ENCODE assay signal across 17 mouse cellular contexts in genomic region chr5:26894346-26894745, GRCm38 (mm10).
DNase-seq lines count a peak whose midpoint lies in the region; ATAC-seq lines count a peak whose summit lies in the region.
"Had no signal": no experiment of that assay in that cellular context is flagged by ENCODE, and none has a peak within 500 bp of the region (broad histone marks: within the 10 kb centered on the region; RNA-seq: fewer than 3 reads in every experiment).

No protein-coding gene starts in this region.

- H3K9me3 ChIP-seq in embryonic facial prominence, embryonic 11.5 days (replicated peaks; ENCODE audit: control insufficient read depth, low read length): no peaks in the 10 kb centered on the region
- no peaks in the 10 kb centered on the region for H3K9me3 ChIP-seq in midbrain, embryonic 15.5 days
- H3K9me3 ChIP-seq: forebrain, embryonic 10.5 days; hindbrain, embryonic 13.5 days; limb, embryonic 13.5 days; midbrain, embryonic 12.5 days; neural tube, embryonic 13.5 days had no signal

- no peaks in the 10 kb centered on the region for H3K27me3 ChIP-seq in embryonic facial prominence, embryonic 11.5 days (ENCODE audit: control insufficient read depth, insufficient read depth, low read length)
- H3K27me3 ChIP-seq in midbrain, embryonic 15.5 days (replicated peaks): no peaks in the 10 kb centered on the region
- H3K27me3 ChIP-seq: hindbrain, embryonic 13.5 days; limb, embryonic 13.5 days; midbrain, embryonic 12.5 days; neural tube, embryonic 13.5 days had no signal

- no peak overlapping the region for H3K27ac ChIP-seq in embryonic facial prominence, embryonic 11.5 days (replicated peaks; ENCODE audit: low read depth, low read length)
- no peak overlapping the region for H3K27ac ChIP-seq in midbrain, embryonic 15.5 days
- H3K27ac ChIP-seq: forebrain, embryonic 10.5 days; hindbrain, embryonic 13.5 days; limb, embryonic 13.5 days; midbrain, embryonic 12.5 days; neural tube, embryonic 13.5 days had no signal

- H3K36me3 ChIP-seq in embryonic facial prominence, embryonic 11.5 days (replicated peaks; ENCODE audit: control insufficient read depth, insufficient read depth, low read depth, low read length): no peaks in the 10 kb centered on the region
- no peaks in the 10 kb centered on the region for H3K36me3 ChIP-seq in midbrain, embryonic 15.5 days (replicated peaks)
- H3K36me3 ChIP-seq: forebrain, embryonic 10.5 days; hindbrain, embryonic 13.5 days; limb, embryonic 13.5 days; midbrain, embryonic 12.5 days; neural tube, embryonic 13.5 days had no signal

- no peak overlapping the region for H3K4me3 ChIP-seq in embryonic facial prominence, embryonic 11.5 days (ENCODE audit: low read depth, low read length)
- H3K4me3 ChIP-seq in midbrain, embryonic 15.5 days: no peak overlapping the region
- H3K4me3 ChIP-seq: forebrain, embryonic 10.5 days; hindbrain, embryonic 13.5 days; limb, embryonic 13.5 days; midbrain, embryonic 12.5 days; neural tube, embryonic 13.5 days had no signal

- WGBS in embryonic facial prominence, embryonic 11.5 days: 16% methylated on average over 3 of the region's 3 CpGs
- 36% methylated on average over 3 of the region's 3 CpGs for WGBS in midbrain, embryonic 15.5 days

- H3K4me2 ChIP-seq in embryonic facial prominence, embryonic 11.5 days (ENCODE audit: low read depth, low read length): no peak overlapping the region
- no peak overlapping the region for H3K4me2 ChIP-seq in midbrain, embryonic 15.5 days
- H3K4me2 ChIP-seq: heart, embryonic 11.5 days; hindbrain, embryonic 13.5 days; limb, embryonic 13.5 days; midbrain, embryonic 12.5 days; neural tube, embryonic 13.5 days had no signal

- H3K9ac ChIP-seq in embryonic facial prominence, embryonic 11.5 days (replicated peaks; ENCODE audit: low read length): no peak overlapping the region
- H3K9ac ChIP-seq in midbrain, embryonic 15.5 days: no peak overlapping the region
- H3K9ac ChIP-seq: hindbrain, embryonic 13.5 days; limb, embryonic 13.5 days; midbrain, embryonic 12.5 days; neural tube, embryonic 13.5 days had no signal

- ATAC-seq in embryonic facial prominence, embryonic 11.5 days (replicated peaks; ENCODE audit: insufficient number of reproducible peaks, low FRiP score, low TSS enrichment, low read depth): no peak
- no peak for ATAC-seq in activated CD4-positive, CD25-positive, alpha-beta regulatory T cell, adult 4 months
- ATAC-seq in midbrain, embryonic 15.5 days (replicated peaks): no peak

- H3K4me1 ChIP-seq in embryonic facial prominence, embryonic 11.5 days (ENCODE audit: control insufficient read depth, insufficient read depth, low read length): no peaks in the 10 kb centered on the region
- H3K4me1 ChIP-seq in midbrain, embryonic 15.5 days: no peaks in the 10 kb centered on the region
- H3K4me1 ChIP-seq: forebrain, embryonic 10.5 days; hindbrain, embryonic 13.5 days; limb, embryonic 13.5 days; midbrain, embryonic 12.5 days; neural tube, embryonic 13.5 days had no signal

- intact Hi-C loops in gastrocnemius, postnatal 14 days (cut with DNase I; ENCODE audit: low total_unique reads): no loop called here

- DNase-seq in gastrocnemius, postnatal 10 days: peak; percentile 4
- no peak for DNase-seq in gastrocnemius, postnatal 14 days
- DNase-seq in lung, postnatal 10 days: peak; percentile 5
- DNase-seq in lung, postnatal 4 days: no peak
- DNase-seq in embryonic facial prominence, embryonic 11.5 days (ENCODE audit: low spot score): peak; percentile 65
- peak; percentile 54 for DNase-seq in testis, postnatal 10 days (ENCODE audit: low spot score)
- DNase-seq: adrenal gland, postnatal 25 days; kidney, adult 9 months; lung, adult 18-20 months had no signal

Comparison
In these comparisons a context has a peak if more than half of its experiments do, and no peak if none do; other contexts are left out.
1. DNase-seq: peak in gastrocnemius, postnatal 10 days (single experiment), lung, postnatal 10 days (single experiment), embryonic facial prominence, embryonic 11.5 days (single experiment) and testis, postnatal 10 days (single experiment); none in gastrocnemius, postnatal 14 days (single experiment) and lung, postnatal 4 days (0 of 2).